Mouse (Mus musculus): Measurements from ENCODE around the gene Slc13a5. TPM values are rescaled to one million over a fixed set of nuclear protein-coding genes. Genes with fewer than 3 reads are reported as not detected.

Slc13a5 gene
- polyA plus RNA-seq (2015; fragmentation: Nextera tagmentation; extraction: Ambion mirVana): 1.9 and 2.0 TPM in 2 replicates

DNA sequence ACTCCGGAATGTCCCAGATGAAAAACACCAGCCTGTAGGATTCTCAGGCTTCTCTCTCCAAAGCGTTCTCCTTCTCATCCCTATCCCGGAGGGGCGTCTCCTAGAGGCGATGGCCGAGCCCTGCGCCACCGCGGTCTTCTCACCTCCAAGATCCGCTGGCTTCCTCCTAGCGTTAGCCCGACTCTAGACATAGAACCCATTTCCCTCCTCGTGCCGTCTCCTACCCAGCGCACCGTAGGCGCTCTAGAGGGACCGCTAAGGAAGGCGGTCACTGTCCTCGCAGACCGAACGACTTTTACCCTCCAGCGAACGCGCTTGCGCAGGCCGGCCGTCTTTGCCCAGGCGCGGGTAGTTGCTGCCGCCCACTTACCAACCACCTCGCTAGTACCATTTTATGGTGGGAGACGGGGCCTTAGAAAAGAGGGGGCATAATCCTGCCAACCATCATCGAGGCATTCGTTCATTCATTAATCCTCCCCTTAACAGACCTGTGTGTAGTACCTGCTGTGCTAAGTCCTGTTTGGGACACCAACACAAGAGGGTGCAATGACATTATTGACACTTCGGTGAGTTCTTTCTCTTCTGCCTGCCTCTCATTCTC is at the start of gene Slc13a5:
Slc13a5 (minus strand) TSS at position 263 of the 601 bp plus-strand sequence.
- ATAC-seq (ENCODE audit: low FRiP score, low read depth): peak; percentile 70; the same call in 1 of the 2 replicates
- WGBS: 2% methylated on average over 36 of the region's 36 CpGs
- H3K27me3 ChIP-seq: peaks cover 15% of the 10 kb centered on the region
- H3K9ac ChIP-seq: peak within 1 kb of the TSS; percentile 39
- no peaks in the 10 kb centered on the region for H3K36me3 ChIP-seq
- no peak within 1 kb of the TSS; the same call in 1 of the 2 replicates for H3K27ac ChIP-seq (replicated peaks)
- H3K4me3 ChIP-seq: peak within 1 kb of the TSS; percentile 45
- H3K4me1 ChIP-seq (replicated peaks): peaks cover 19% of the 10 kb centered on the region
- no peaks in the 10 kb centered on the region for H3K9me3 ChIP-seq
- peak within 1 kb of the TSS; percentile 84 for H3K4me2 ChIP-seq

DNA sequence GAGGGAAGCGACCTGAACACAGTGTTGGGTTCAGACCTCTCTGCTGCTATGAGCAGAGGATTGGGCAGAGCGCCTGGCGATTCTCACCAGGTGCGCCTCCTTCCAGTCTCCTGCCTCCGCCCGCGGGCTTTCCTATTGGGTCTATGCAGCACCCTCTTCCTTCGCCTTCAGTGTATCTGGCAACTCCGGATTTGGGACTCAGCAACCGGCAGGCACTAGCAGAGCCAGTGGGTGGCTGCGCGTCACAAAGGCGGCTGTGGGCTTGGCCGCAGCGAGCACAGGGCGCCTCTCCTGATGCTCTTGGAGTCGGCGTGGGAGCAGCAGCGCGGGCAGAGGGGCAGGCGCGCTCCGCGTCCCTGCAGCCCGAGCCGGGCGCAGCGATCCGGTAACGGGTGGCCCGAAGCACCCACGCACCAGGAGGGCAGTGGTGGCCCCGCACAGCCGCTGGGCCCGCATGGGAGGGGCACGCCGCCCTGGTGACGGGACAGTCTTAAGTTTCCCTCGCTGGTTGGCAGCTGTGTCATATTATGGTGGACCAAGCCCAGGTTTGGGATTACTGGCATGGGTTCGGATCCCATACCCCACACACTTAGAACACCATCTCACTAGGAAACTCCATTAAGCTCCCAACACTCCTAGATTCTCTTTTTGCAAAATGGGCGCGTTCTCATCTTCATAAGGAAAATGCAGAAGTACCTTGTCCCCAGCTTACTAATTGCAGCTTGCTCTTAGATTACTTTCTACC is 47.3 kb upstream of the Slc13a5 start, which contains the start of gene Fbxo39:
Fbxo39 (plus strand) TSS at position 294 of the 745 bp plus-strand sequence.
- no peak within 1 kb of the TSS for H3K27ac ChIP-seq (replicated peaks)
- peak within 1 kb of the TSS; percentile 31; the same call in 1 of the 2 replicates for H3K9ac ChIP-seq
- no peaks in the 10 kb centered on the region for H3K36me3 ChIP-seq
- peak within 1 kb of the TSS; percentile 37 for H3K4me3 ChIP-seq
- no peaks in the 10 kb centered on the region for H3K9me3 ChIP-seq
- ATAC-seq (ENCODE audit: low FRiP score, low read depth): no peak
- H3K4me1 ChIP-seq (replicated peaks): peaks cover 4% of the 10 kb centered on the region
- peak within 1 kb of the TSS; percentile 65 for H3K4me2 ChIP-seq
- H3K27me3 ChIP-seq: peaks cover 20% of the 10 kb centered on the region
- WGBS: 11% methylated on average over 42 of the region's 42 CpGs

DNA sequence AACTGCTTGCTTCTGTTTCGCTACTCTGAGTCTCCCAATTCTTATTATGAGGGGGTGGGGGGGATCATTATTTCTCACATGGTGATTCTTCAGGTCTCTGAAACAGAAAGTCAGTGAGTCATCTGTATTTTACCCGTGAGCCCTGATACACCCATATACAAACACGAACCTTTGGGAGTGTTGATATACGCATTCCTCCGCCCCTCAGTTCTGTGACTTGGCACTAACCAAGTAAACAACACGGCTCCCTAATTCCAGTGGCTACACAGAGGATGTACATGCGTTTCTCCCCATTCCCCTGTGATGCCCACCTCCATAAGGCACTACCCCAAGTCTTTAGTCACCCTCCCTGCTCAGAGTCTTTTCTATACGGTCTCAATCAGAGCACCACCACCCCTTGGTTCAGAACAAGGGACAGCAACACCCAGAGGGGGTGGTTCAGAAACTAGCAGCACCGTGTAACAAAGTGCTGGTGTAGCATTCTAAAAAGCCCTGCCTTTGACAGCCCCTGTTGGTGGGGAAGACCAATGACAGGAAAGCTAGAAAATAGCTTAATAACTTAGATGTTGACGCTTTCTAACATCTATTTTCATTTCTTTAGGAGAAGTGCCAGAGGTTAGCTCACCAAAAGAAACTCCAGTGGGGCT is 44.5 kb upstream of the Slc13a5 start:
- H3K27ac ChIP-seq (replicated peaks): no peak overlapping the region
- H3K27me3 ChIP-seq: peaks cover 20% of the 10 kb centered on the region
- H3K4me1 ChIP-seq (replicated peaks): peaks cover 4% of the 10 kb centered on the region
- H3K9me3 ChIP-seq: no peaks in the 10 kb centered on the region
- H3K9ac ChIP-seq: no peak overlapping the region
- H3K36me3 ChIP-seq: no peaks in the 10 kb centered on the region
- ATAC-seq (ENCODE audit: low FRiP score, low read depth): no peak
- 88% methylated on average over 10 of the region's 10 CpGs for WGBS
- H3K4me2 ChIP-seq: no peak overlapping the region
- no peak overlapping the region for H3K4me3 ChIP-seq

DNA sequence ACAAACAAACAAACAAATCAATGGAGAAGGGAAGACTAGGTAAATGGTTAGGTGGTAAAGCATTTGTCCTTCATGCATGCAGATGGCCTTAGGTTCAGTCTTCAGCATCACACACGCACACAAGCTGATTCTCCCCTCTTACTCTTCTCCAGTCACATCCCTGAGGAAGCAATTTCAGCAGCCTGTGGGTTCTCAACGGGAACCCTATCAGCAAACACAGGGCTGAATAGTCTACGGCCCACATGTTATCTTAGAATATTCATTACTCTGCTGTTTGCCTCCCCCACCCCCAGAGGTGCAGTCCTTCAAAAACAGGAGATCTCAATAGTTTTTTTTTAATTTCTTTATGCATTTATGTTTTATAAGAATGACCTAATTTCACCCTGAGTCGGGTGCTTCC is 43.5 kb upstream of the Slc13a5 start:
- no peak for ATAC-seq (ENCODE audit: low FRiP score, low read depth)
- H3K9me3 ChIP-seq: no peaks in the 10 kb centered on the region
- H3K4me3 ChIP-seq: no peak overlapping the region
- 85% methylated on average over 4 of the region's 4 CpGs for WGBS
- H3K9ac ChIP-seq: no peak overlapping the region
- no peak overlapping the region for H3K27ac ChIP-seq (replicated peaks)
- peaks cover 4% of the 10 kb centered on the region for H3K4me1 ChIP-seq (replicated peaks)
- H3K27me3 ChIP-seq: peaks cover 20% of the 10 kb centered on the region
- H3K36me3 ChIP-seq: no peaks in the 10 kb centered on the region
- no peak overlapping the region for H3K4me2 ChIP-seq

DNA sequence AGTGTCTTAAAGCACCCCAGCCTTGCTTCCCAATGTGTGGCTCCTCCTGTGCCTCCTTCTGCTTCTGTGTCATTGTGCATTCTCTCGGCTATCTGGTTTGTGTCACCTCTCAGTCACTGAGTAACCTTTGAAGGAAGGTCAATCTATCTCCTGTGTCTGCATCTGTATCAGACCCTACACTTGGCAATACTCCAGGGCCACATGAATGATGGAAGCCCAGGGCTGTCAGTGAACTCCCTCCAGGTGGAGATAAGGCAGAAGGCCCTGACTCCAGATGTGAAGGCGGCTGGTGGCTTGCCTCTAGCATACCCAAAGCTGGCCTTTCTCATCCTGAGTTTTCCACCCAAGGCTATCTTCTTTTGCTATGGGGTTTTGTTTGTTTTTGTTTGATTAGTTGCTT is 42.0 kb upstream of the Slc13a5 start:
- ATAC-seq (ENCODE audit: low FRiP score, low read depth): no peak
- Histone ChIP-seq H3K27ac (replicated peaks) (no peak overlapping the region), H3K4me2 (no peak overlapping the region), H3K36me3 (no peaks in the 10 kb centered on the region), H3K4me1 (replicated peaks) (no peaks in the 10 kb centered on the region), H3K27me3 (peaks cover 8% of the 10 kb centered on the region; the same call in 1 of the 2 replicates), H3K9ac (no peak overlapping the region), H3K9me3 (no peaks in the 10 kb centered on the region), H3K4me3 (no peak overlapping the region)
- 74% methylated on average over 2 of the region's 2 CpGs for WGBS

DNA sequence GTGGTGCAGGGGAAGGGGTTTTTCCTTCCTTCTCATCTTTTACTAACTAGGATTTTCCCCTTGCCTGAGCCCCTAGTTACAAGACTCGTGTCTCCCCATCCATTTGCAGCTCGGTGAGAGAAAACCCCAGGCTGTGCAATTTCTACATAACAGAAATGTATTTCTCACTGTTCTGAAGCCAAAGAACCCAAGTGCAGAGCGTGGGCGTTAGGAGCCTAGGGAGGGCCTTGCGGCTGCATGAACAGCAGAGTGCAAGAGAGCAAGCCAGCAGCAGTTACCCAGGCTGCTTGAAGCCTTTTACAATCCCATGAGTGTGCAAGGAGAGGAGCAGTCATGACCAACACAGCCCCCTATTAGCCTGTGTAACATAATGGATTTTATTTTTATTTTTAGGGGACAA is 40.4 kb upstream of the Slc13a5 start:
- H3K4me2 ChIP-seq: no peak overlapping the region
- ATAC-seq (ENCODE audit: low FRiP score, low read depth): no peak
- 91% methylated on average over 5 of the region's 5 CpGs for WGBS
- no peaks in the 10 kb centered on the region for H3K9me3 ChIP-seq
- H3K4me1 ChIP-seq (replicated peaks): no peaks in the 10 kb centered on the region
- no peak overlapping the region for H3K27ac ChIP-seq (replicated peaks)
- H3K36me3 ChIP-seq: no peaks in the 10 kb centered on the region
- H3K9ac ChIP-seq: no peak overlapping the region
- no peaks in the 10 kb centered on the region for H3K27me3 ChIP-seq
- H3K4me3 ChIP-seq: no peak overlapping the region

DNA sequence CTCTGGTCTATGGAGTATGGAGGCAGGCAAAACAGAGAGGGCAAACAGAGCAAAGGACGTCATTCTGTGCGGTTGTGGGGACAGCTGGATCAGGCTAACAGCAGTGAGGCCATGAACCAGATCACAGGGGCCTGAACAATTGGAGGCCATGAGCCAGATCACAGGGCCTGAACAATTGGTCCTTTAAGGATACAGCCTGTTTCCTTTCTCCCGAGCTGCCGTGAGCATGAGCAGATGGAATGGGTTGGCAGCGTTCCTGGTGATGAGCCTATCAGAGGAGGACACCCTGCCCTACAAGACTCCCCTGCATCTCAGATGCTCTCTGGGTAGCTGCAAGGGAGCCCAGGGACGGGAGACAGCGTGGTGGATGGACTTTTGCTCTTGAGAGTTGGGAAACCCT is 35.2 kb upstream of the Slc13a5 start:
- H3K4me1 ChIP-seq (replicated peaks): no peaks in the 10 kb centered on the region
- H3K4me3 ChIP-seq: no peak overlapping the region
- H3K4me2 ChIP-seq: peak overlapping the region; percentile 32; the same call in 1 of the 2 replicates
- no peak for ATAC-seq (ENCODE audit: low FRiP score, low read depth)
- H3K27ac ChIP-seq (replicated peaks): no peak overlapping the region
- no peaks in the 10 kb centered on the region for H3K27me3 ChIP-seq
- no peaks in the 10 kb centered on the region for H3K9me3 ChIP-seq
- no peaks in the 10 kb centered on the region for H3K36me3 ChIP-seq
- no peak overlapping the region for H3K9ac ChIP-seq
- WGBS: 73% methylated on average over 7 of the region's 7 CpGs

DNA sequence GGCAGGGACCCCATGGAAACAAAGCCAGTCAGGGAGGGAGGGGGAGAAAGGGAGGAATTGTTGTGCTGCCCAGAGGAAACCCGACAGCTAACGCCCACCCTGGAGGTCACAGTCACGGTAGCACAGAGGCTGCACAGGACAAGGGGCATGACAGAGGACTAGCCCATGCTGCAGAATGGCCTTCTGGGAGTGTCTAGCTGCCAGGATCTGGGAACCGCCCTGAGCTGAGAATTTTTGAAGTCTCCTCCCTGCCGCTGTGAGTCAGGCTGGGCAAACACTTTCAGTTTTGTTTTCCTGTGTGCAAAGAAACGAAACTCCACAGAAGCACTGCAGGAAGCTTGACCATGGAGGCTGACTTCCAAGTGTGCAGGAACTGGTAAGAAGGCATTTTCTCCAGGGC is 34.3 kb upstream of the Slc13a5 start, which contains the start of gene Xaf1:
Xaf1 (plus strand) TSS at position 296 of the 400 bp plus-strand sequence.
- Histone ChIP-seq H3K4me3 (0 out of 2 replicates have a peak within 1 kb of the TSS, but pooled peaks have one; percentile 2), H3K4me2 (peak within 1 kb of the TSS; percentile 32), H3K27ac (replicated peaks) (no peak within 1 kb of the TSS), H3K9ac (no peak within 1 kb of the TSS), H3K9me3 (no peaks in the 10 kb centered on the region), H3K4me1 (replicated peaks) (no peaks in the 10 kb centered on the region), H3K27me3 (no peaks in the 10 kb centered on the region), H3K36me3 (no peaks in the 10 kb centered on the region)
- no peak for ATAC-seq (ENCODE audit: low FRiP score, low read depth)
- WGBS: 19% methylated on average over 6 of the region's 6 CpGs

DNA sequence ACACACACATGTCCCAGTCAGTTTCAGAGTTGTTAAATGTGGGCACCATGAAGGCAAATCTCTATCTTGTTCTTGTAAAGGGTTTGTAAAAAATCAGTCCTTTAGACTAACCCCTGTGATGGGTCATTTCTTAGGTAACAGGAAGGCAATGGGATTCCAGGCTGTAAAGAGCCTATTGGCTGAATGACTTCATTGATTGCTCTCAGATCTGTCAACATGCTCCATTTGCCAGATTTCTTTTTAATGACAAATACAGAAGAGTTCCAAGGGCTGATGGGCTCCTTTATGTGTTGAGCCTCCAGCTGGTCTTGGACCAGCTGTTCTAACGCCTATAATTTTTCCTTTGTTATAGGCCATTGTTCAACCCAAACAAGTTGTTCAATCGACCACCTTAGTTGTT is 26.1 kb upstream of the Slc13a5 start:
- Histone ChIP-seq H3K27me3 (no peaks in the 10 kb centered on the region), H3K9ac (no peak overlapping the region), H3K27ac (replicated peaks) (no peak overlapping the region), H3K4me2 (no peak overlapping the region), H3K4me1 (replicated peaks) (no peaks in the 10 kb centered on the region), H3K9me3 (no peaks in the 10 kb centered on the region), H3K36me3 (no peaks in the 10 kb centered on the region), H3K4me3 (no peak overlapping the region)
- 65% methylated on average over 2 of the region's 2 CpGs for WGBS
- no peak for ATAC-seq (ENCODE audit: low FRiP score, low read depth)

DNA sequence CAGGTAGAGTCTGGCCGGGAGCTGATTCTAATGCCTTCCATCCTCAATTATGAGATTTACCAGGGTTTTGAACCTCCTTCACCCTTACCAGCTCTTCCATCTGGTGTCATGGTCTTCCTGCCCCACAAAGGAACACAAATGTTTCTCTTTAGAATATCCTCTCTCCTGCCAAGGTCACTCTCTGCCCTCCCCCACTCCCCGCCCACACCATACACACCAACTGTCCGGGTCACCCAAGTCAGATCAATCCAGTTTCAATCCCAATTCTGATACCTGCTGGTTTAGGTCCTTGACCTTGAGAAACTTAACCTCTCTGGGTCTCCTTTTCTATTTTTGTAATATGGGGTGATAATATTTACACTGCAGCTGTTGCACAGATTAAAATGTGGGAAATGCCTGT is 20.5 kb upstream of the Slc13a5 start:
- H3K27ac ChIP-seq (replicated peaks): no peak overlapping the region
- no peaks in the 10 kb centered on the region for H3K9me3 ChIP-seq
- no peak overlapping the region for H3K4me2 ChIP-seq
- no peak overlapping the region for H3K4me3 ChIP-seq
- WGBS: 85% methylated on average over 3 of the region's 3 CpGs
- no peak for ATAC-seq (ENCODE audit: low FRiP score, low read depth)
- H3K36me3 ChIP-seq: no peaks in the 10 kb centered on the region
- H3K9ac ChIP-seq: no peak overlapping the region
- H3K27me3 ChIP-seq: no peaks in the 10 kb centered on the region
- H3K4me1 ChIP-seq (replicated peaks): no peaks in the 10 kb centered on the region

DNA sequence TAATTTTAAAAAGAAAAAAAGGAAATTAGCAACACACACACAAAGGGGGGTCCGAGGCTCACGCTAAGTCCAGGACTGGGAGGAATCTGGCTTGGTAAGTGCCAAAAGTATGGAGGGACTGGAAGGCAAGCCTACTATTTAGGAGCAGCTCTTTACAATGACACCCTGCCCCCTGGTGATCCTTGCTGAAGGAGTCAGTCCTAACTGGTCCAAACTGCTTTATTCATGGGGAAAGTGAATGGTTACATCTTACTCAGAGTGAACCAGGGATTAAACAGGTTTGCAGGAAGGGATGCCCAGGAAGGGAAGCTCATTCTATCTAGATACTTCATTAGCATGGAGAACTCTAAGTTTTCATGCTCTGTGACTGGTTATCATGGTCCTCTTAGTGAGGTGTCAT is 20.1 kb upstream of the Slc13a5 start:
- no peak for ATAC-seq (ENCODE audit: low FRiP score, low read depth)
- no peak overlapping the region for H3K27ac ChIP-seq (replicated peaks)
- no peak overlapping the region for H3K4me3 ChIP-seq
- no peaks in the 10 kb centered on the region for H3K36me3 ChIP-seq
- no peak overlapping the region for H3K9ac ChIP-seq
- no peaks in the 10 kb centered on the region for H3K4me1 ChIP-seq (replicated peaks)
- no peak overlapping the region for H3K4me2 ChIP-seq
- H3K9me3 ChIP-seq: no peaks in the 10 kb centered on the region
- no peaks in the 10 kb centered on the region for H3K27me3 ChIP-seq
- WGBS: 94% methylated on average over 2 of the region's 2 CpGs

DNA sequence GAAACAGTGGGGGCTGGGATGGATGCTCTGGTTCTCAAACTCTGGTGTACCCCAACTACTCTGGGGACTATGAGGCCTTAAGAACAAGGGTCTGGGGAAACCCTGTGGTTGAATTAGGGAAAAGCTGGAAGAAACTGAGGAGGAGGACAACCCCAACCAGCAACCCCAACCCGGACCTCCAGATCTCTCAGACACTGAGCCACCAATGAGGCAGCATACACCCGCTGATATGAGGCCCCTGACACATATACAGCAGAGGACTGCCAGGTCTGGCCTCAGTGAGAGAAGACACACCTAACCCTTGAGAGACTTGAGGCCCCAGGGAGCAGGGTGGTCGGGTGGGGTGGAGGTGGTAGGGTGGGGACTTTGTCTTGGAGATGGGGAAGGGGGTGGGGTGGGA is 19.6 kb upstream of the Slc13a5 start:
- WGBS: 90% methylated on average over 3 of the region's 3 CpGs

More for the DNA sequence above, 19.6 kb upstream of the Slc13a5 start:
- no peaks in the 10 kb centered on the region for H3K36me3 ChIP-seq
- H3K9ac ChIP-seq: no peak overlapping the region
- H3K4me2 ChIP-seq: no peak overlapping the region
- H3K4me1 ChIP-seq (replicated peaks): no peaks in the 10 kb centered on the region
- no peaks in the 10 kb centered on the region for H3K27me3 ChIP-seq
- H3K9me3 ChIP-seq: no peaks in the 10 kb centered on the region
- no peak overlapping the region for H3K4me3 ChIP-seq
- no peak overlapping the region for H3K27ac ChIP-seq (replicated peaks)
- no peak for ATAC-seq (ENCODE audit: low FRiP score, low read depth)

Data from hindbrain, embryonic 15.5 days (tissue).